Mouse (Mus musculus): ENCODE measurements around the gene 9630041A04Rik. TPM values are rescaled to one million over a fixed set of nuclear protein-coding genes. Genes with fewer than 3 reads are reported as not detected.

9630041A04Rik gene
- polyA plus RNA-seq, 1 experiment from 2014 or later = 0.20 TPM

- no peaks in the 10 kb centered on the region for H3K4me1 ChIP-seq
- H3K27me3 ChIP-seq (replicated peaks) = no peaks in the 10 kb centered on the region
- H3K4me3 ChIP-seq = no peak overlapping the region
- ATAC-seq (ENCODE audit: low FRiP score, low read depth) = no peak
- no peak overlapping the region for H3K4me2 ChIP-seq (replicated peaks)
- no peak overlapping the region for H3K9ac ChIP-seq
- H3K9me3 ChIP-seq = no peaks in the 10 kb centered on the region
- no peaks in the 10 kb centered on the region for H3K36me3 ChIP-seq
- H3K27ac ChIP-seq = no peak overlapping the region
- 86% methylated on average over 11 of the region's 11 CpGs for WGBS
Observed at GRCm38 (mm10) chr9:101877109-101877987, 15.7 kb downstream of the 9630041A04Rik start.

GRCm38 (mm10) chr9:101883295-101883694 is 21.7 kb downstream of the 9630041A04Rik start:
- no peaks in the 10 kb centered on the region for H3K4me1 ChIP-seq
- no peak overlapping the region for H3K4me3 ChIP-seq
- no peak overlapping the region for H3K9ac ChIP-seq
- no peaks in the 10 kb centered on the region for H3K9me3 ChIP-seq
- ATAC-seq (ENCODE audit: low FRiP score, low read depth) = no peak
- H3K27ac ChIP-seq = no peak overlapping the region
- H3K27me3 ChIP-seq (replicated peaks) = no peaks in the 10 kb centered on the region
- no peaks in the 10 kb centered on the region for H3K36me3 ChIP-seq
- no peak overlapping the region for H3K4me2 ChIP-seq (replicated peaks)
- 76% methylated on average over 2 of the region's 2 CpGs for WGBS

GRCm38 (mm10) chr9:101897851-101898250 is 36.2 kb downstream of the 9630041A04Rik start:
- H3K9me3 ChIP-seq = no peaks in the 10 kb centered on the region
- 93% methylated on average over 1 of the region's 1 CpGs for WGBS
- H3K4me2 ChIP-seq (replicated peaks) = no peak overlapping the region
- H3K9ac ChIP-seq = no peak overlapping the region
- no peaks in the 10 kb centered on the region for H3K36me3 ChIP-seq
- no peak for ATAC-seq (ENCODE audit: low FRiP score, low read depth)
- H3K27ac ChIP-seq = no peak overlapping the region
- no peaks in the 10 kb centered on the region for H3K4me1 ChIP-seq
- no peak overlapping the region for H3K4me3 ChIP-seq
- no peaks in the 10 kb centered on the region for H3K27me3 ChIP-seq (replicated peaks)

- H3K4me2 ChIP-seq (replicated peaks) = no peak overlapping the region
- H3K4me3 ChIP-seq = no peak overlapping the region
- no peak overlapping the region for H3K27ac ChIP-seq
- H3K9me3 ChIP-seq = no peaks in the 10 kb centered on the region
- H3K4me1 ChIP-seq = peaks cover 3% of the 10 kb centered on the region
- no peaks in the 10 kb centered on the region for H3K27me3 ChIP-seq (replicated peaks)
- no peaks in the 10 kb centered on the region for H3K36me3 ChIP-seq
- H3K9ac ChIP-seq = no peak overlapping the region
- ATAC-seq (ENCODE audit: low FRiP score, low read depth) = no peak
- WGBS = 86% methylated on average over 3 of the region's 3 CpGs
Observed at GRCm38 (mm10) chr9:101903406-101903805, 41.8 kb downstream of the 9630041A04Rik start.

- WGBS = 55% methylated on average over 6 of the region's 6 CpGs
- ATAC-seq (ENCODE audit: low FRiP score, low read depth) = no peak
Observed at GRCm38 (mm10) chr9:101907747-101908255, 46.2 kb downstream of the 9630041A04Rik start.

GRCm38 (mm10) chr9:101908849-101909248 is 47.2 kb downstream of the 9630041A04Rik start:
- WGBS = 24% methylated on average over 5 of the region's 5 CpGs
- Histone ChIP-seq H3K27ac (no peak overlapping the region), H3K4me3 (no peak overlapping the region), H3K4me1 (peaks cover 20% of the 10 kb centered on the region), H3K4me2 (replicated peaks) (no peak overlapping the region), H3K27me3 (replicated peaks) (no peaks in the 10 kb centered on the region), H3K9me3 (no peaks in the 10 kb centered on the region), H3K9ac (no peak overlapping the region), H3K36me3 (no peaks in the 10 kb centered on the region)
- ATAC-seq (ENCODE audit: low FRiP score, low read depth) = peak; percentile 81

More at GRCm38 (mm10) chr9:101907747-101908255, 46.2 kb downstream of the 9630041A04Rik start:
- Histone ChIP-seq H3K27ac (no peak overlapping the region), H3K9me3 (no peaks in the 10 kb centered on the region), H3K36me3 (no peaks in the 10 kb centered on the region), H3K4me1 (peaks cover 20% of the 10 kb centered on the region), H3K4me3 (no peak overlapping the region), H3K9ac (no peak overlapping the region), H3K4me2 (replicated peaks) (no peak overlapping the region), H3K27me3 (replicated peaks) (no peaks in the 10 kb centered on the region)

GRCm38 (mm10) chr9:101909491-101909890 is 47.9 kb downstream of the 9630041A04Rik start:
- no peak overlapping the region for H3K27ac ChIP-seq
- 85% methylated on average over 4 of the region's 4 CpGs for WGBS

GRCm38 (mm10) chr9:101911176-101911866 is 49.7 kb downstream of the 9630041A04Rik start:
- WGBS = 45% methylated on average over 9 of the region's 9 CpGs
- Histone ChIP-seq H3K9ac (no peak overlapping the region), H3K27ac (no peak overlapping the region), H3K4me2 (replicated peaks) (no peak overlapping the region), H3K27me3 (replicated peaks) (no peaks in the 10 kb centered on the region), H3K4me3 (no peak overlapping the region), H3K9me3 (no peaks in the 10 kb centered on the region), H3K4me1 (peaks cover 20% of the 10 kb centered on the region), H3K36me3 (no peaks in the 10 kb centered on the region)
- ATAC-seq (ENCODE audit: low FRiP score, low read depth) = peak; percentile 65

More at GRCm38 (mm10) chr9:101909491-101909890, 47.9 kb downstream of the 9630041A04Rik start:
- no peaks in the 10 kb centered on the region for H3K27me3 ChIP-seq (replicated peaks)
- no peak overlapping the region for H3K4me2 ChIP-seq (replicated peaks)
- no peaks in the 10 kb centered on the region for H3K36me3 ChIP-seq
- peaks cover 20% of the 10 kb centered on the region for H3K4me1 ChIP-seq
- H3K9ac ChIP-seq = no peak overlapping the region
- no peak for ATAC-seq (ENCODE audit: low FRiP score, low read depth)
- no peaks in the 10 kb centered on the region for H3K9me3 ChIP-seq
- no peak overlapping the region for H3K4me3 ChIP-seq

GRCm38 (mm10) chr9:101915082-101915481 is 53.4 kb downstream of the 9630041A04Rik start:
- Histone ChIP-seq H3K27ac (no peak overlapping the region), H3K4me3 (no peak overlapping the region), H3K36me3 (no peaks in the 10 kb centered on the region), H3K4me1 (0 out of 2 replicates have a peak, but pooled peaks cover 8% of the 10 kb centered on the region), H3K4me2 (replicated peaks) (no peak overlapping the region), H3K9me3 (no peaks in the 10 kb centered on the region), H3K9ac (no peak overlapping the region), H3K27me3 (replicated peaks) (no peaks in the 10 kb centered on the region)
- 85% methylated on average over 2 of the region's 2 CpGs for whole genome bisulfite sequencing
- ATAC-seq (ENCODE audit: low FRiP score, low read depth) = no peak

- ATAC-seq (ENCODE audit: low FRiP score, low read depth) = no peak
- 88% methylated on average over 4 of the region's 4 CpGs for WGBS
- H3K4me1 ChIP-seq = no peaks in the 10 kb centered on the region
Observed at GRCm38 (mm10) chr9:101918771-101919170, 57.1 kb downstream of the 9630041A04Rik start.

GRCm38 (mm10) chr9:101919324-101919723 is 57.7 kb downstream of the 9630041A04Rik start:
- H3K4me3 ChIP-seq = no peak overlapping the region
- H3K4me1 ChIP-seq = no peaks in the 10 kb centered on the region
- no peaks in the 10 kb centered on the region for H3K36me3 ChIP-seq
- H3K9me3 ChIP-seq = no peaks in the 10 kb centered on the region
- 79% methylated on average over 5 of the region's 5 CpGs for WGBS
- H3K9ac ChIP-seq = no peak overlapping the region
- no peak overlapping the region for H3K27ac ChIP-seq
- H3K4me2 ChIP-seq (replicated peaks) = no peak overlapping the region
- no peaks in the 10 kb centered on the region for H3K27me3 ChIP-seq (replicated peaks)
- no peak for ATAC-seq (ENCODE audit: low FRiP score, low read depth)

More at GRCm38 (mm10) chr9:101918771-101919170, 57.1 kb downstream of the 9630041A04Rik start:
- H3K9ac ChIP-seq = no peak overlapping the region
- H3K4me2 ChIP-seq (replicated peaks) = no peak overlapping the region
- H3K27me3 ChIP-seq (replicated peaks) = no peaks in the 10 kb centered on the region
- H3K9me3 ChIP-seq = no peaks in the 10 kb centered on the region
- no peaks in the 10 kb centered on the region for H3K36me3 ChIP-seq
- H3K4me3 ChIP-seq = no peak overlapping the region
- no peak overlapping the region for H3K27ac ChIP-seq

- WGBS = 71% methylated on average over 4 of the region's 4 CpGs
- Histone ChIP-seq H3K4me2 (replicated peaks) (no peak overlapping the region), H3K4me1 (no peaks in the 10 kb centered on the region), H3K27me3 (replicated peaks) (no peaks in the 10 kb centered on the region), H3K27ac (no peak overlapping the region), H3K9me3 (no peaks in the 10 kb centered on the region), H3K9ac (no peak overlapping the region), H3K36me3 (no peaks in the 10 kb centered on the region), H3K4me3 (no peak overlapping the region)
- no peak for ATAC-seq (ENCODE audit: low FRiP score, low read depth)
Observed at GRCm38 (mm10) chr9:101922846-101923245, 61.2 kb downstream of the 9630041A04Rik start.

Data from neural tube, embryonic 12.5 days (tissue).